Mouse (Mus musculus): ENCODE results near the gene Add3.

GRCm38 (mm10) chr19:53184216-53184615 lies 44.0 kb downstream of the Add3 start:
- TF ChIP-seq EP300 (IDR thresholded peaks at IDR 0.05) = no peak
- TF ChIP-seq CTCF (IDR thresholded peaks at IDR 0.05) = no peak

Measured in lung, postnatal 0 days (tissue).